Mouse (Mus musculus): Measurements from ENCODE around the gene Cnot8.

- TF ChIP-seq CTCF (IDR thresholded peaks at IDR 0.05; ENCODE audit: control insufficient read depth, insufficient read depth, low read length), result no peak
- no peak for TF ChIP-seq POLR2A (IDR thresholded peaks at IDR 0.05; ENCODE audit: borderline replicate concordance, control insufficient read depth, low read depth, low read length)
Measured at GRCm38 (mm10) chr11:58094766-58095165, 9.2 kb upstream of the Cnot8 start.
